Mouse (Mus musculus) heart, postnatal 0 days (tissue): ENCODE data around the gene Dnmt1.

ENCODE experiments used
- CTCF ChIP-seq: IDR thresholded peaks from 2 replicates; pipeline ENCODE4 v1.5.1; 2016; ENCODE audit warnings: antibody characterized with exemption, control low read depth, low read depth
- EP300 ChIP-seq: IDR thresholded peaks from 2 replicates; pipeline ENCODE4 v1.6.1; 2016; ENCODE audit warnings: antibody characterized with exemption, low read depth

- TF ChIP-seq CTCF (no peak), EP300 (no peak)
Observed at GRCm38 (mm10) chr9:20978409-20979095, 18.9 kb upstream of the Dnmt1 start.
